Mouse (Mus musculus) naive thymus-derived CD4-positive, alpha-beta T cell, adult 2 months (primary cell): Measurements from ENCODE around the gene Plekha1.
A peak's percentile ranks its signal among the peaks of the same experiment; 100 is the strongest.

Experiments used
- DNase-seq: peaks from one replicate; pipeline ENCODE4 v3.0.0-alpha.2; 2011; ENCODE audit warnings: low read depth

Plekha1 gene

DNA sequence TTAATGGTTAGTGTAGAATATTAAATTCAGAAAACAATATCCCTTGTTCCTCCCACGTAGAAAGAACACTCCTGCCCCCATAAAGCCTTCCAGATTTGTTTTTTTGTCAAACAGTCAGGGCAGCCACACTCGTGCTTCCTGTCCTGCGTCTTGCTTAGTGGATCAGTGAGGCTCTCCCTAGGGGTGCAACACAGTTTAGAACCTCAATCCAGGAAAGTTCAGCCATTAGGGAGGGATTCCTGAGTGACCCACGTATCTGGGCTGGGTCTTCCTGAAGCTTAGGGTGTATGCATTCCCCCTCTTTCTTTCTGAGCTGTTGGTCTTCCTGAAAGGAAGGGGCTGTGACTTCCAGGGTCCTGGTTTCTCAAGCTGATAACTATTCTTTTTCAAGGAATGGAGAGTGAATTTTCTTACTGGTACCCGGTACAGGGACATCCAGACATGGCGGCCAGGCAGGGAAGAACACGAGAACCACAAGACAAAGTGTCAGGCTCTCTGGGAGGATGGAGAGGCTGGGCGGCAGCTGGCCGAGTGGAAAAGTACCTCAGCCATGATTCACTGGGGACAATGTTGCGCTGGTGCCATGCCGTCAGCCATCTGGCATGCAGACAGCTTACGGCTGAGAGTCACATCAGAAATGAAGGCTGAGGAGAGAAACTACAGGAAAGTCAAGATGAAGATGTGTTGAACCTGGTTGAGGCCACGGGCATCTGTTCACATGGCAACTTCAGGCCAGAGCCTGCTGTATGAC, 57.6 kb downstream of the Plekha1 start:
- no peak for DNase-seq

DNA sequence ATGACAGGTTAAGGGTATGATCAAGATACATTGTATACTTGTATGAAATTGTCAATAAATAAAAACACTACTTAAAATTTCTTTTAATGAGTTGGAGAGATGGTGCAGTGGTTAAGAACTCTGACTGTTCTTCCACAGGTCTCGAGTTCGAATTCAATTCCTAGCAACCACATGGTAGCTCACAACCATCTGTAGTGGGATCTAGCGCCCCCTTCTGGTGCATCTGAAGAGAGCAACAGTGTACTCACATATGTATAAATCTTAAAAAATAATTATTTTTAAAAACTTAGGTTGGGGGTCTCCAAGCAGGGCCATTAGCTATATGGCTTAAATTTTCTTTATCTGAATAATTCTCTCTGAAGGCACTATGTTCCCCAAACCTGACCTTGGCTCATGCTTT, 64.8 kb downstream of the Plekha1 start:
- DNase-seq, result peak; percentile 24

DNA sequence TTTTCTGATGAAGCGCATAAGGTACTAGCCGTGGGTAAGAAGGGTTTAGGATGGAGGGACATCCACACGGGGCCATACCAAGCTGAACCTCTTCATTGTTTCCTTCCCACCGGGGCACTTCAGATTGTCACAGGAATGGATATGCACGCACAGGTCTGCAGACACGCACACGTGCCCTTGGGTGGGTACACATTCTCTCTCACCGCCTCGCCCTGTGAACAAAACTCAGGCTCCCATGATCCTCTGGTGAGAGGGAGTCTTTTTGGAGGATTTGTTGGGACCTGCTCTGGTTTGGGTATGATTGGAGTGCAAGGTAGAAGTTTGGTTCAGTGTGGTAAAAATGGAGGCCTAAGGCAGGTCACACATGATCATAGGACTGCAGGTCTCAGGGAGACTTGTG, 67.4 kb downstream of the Plekha1 start:
- DNase-seq, result no peak

DNA sequence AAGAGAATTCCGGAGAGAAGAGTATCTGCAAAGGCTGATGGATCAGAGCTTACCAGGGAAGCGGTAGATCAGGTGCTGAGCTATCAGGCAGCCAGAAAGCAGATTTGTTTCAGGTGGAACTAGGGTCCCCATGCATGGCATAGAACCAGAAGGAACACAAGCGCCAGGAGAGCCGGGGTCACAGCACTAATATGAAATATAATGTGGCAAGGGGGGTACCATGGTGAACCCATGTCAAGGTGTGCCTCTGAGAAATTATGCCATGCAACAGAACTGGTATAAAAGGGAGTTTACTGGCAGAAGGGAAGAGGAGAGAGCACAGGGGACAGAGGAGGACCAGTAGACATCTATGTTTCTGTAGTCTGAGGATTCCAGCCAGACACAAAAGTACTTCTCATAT, 69.1 kb downstream of the Plekha1 start:
- no peak for DNase-seq

DNA sequence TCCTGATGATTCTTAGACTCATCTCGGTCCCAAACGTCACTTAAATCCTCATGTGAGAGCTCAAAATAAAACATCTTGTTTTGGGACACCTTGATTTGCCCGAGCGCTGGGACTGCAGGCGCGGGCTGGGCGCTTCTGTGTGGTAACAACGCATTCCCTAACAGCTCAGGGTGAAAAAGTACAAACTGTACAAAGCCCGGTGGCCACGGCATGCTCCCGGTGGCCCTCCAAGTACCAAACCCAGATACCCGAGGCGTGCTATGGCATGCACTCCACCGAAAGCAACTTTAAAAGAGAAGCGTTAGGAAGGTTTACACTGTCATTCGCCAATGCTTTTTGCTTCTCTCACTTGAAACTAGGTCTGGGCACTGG, 69.9 kb downstream of the Plekha1 start:
- DNase-seq, result no peak

DNA sequence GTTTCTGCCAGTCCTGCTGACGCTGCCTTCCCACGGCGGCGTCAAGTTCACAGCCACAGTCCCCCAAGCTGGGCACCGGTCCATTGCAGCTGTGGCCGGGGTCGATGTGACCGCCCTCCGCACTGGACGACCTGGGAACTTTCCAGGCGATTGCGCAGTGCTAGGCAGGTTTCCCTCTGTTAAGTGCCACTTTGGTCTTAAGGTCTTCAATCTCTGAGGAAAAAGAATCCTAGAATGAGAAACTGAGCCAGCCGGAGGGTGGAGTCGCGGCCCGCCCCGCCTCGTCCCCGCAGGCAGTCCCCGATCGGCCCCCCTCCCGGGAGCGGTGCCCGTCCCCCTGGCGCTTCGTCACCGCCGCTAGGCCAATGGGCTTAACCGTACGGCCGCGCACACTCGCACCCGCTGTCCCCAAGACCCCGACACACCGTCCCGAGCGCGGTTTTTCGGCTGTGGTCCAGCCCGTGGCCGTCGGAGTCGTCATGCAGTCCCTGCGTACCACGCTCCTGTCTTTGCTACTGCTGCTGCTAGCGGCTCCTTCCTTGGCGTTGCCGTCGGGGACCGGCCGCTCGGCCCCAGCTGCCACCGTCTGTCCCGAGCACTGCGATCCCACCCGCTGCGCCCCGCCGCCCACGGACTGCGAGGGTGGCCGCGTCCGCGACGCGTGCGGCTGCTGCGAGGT, 70.4 kb downstream of the Plekha1 start, which contains the start of gene Htra1:
TSS of gene Htra1 (plus strand) at position 319 of the 679 bp plus-strand sequence.
- DNase-seq, result no peak

DNA sequence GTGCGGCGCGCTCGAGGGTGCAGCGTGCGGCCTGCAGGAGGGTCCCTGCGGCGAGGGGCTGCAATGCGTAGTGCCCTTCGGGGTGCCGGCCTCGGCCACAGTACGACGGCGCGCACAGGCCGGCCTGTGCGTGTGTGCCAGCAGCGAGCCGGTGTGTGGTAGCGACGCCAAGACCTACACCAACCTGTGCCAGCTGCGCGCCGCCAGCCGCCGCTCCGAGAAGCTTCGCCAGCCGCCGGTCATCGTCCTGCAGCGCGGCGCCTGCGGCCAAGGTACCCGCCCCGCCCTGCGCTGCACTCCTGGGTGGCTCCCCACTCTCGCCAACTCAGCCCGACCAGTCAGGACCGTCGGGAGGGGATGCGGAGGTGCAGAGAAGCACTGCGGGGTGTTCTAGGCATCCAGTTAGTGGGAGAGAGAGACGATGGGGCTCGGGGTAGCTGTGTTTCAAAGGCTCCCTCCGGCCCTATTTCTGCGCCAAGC, 71.0 kb downstream of the Plekha1 start:
- DNase-seq, result no peak

DNA sequence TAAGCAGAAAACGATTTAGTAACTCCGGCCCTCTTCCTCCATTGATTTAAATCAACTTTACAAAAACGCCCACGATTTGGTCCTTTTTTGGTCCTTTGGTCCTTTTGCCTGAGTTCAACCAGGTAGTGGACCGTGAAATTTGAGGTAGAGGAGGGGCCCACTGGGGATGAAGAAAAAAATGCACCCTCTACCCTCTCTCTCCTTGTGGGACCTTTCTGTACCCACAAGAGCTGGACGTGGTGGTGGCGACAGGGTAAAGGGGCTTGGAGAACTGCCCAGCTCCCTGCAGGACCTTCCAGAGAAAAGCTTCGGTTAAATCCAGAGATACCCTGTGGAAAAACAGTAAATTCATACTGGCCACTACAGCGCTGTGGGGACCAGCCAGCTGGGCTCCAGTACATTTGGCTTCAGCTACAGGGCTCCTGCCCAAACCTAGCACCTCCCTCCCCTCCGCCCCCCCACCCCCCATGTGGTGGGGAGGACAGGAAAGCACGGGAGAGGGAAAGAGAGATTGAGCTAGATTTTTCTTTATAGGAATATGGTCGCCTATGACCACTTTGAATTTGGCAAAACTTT, 71.8 kb downstream of the Plekha1 start:
- no peak for DNase-seq

DNA sequence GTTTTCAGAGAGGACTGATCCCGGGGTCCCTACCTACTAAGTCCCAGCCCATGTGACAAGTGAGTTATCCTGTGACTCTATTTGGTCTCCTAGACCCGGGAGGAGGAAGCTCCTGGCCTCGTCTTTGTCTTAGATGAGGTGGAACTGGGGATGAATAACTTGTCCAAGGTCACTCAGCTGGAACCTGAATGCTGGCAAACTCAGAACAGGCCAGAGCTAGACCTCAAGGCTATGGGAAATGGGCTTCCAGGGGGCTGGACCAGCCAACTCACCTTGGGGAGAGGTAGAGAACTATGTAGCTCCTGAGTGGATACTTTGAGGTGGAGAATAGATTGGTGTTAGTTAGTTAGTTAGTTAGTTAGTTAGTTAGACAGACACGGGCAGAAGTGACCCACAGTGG, 72.4 kb downstream of the Plekha1 start:
- DNase-seq, result no peak

DNA sequence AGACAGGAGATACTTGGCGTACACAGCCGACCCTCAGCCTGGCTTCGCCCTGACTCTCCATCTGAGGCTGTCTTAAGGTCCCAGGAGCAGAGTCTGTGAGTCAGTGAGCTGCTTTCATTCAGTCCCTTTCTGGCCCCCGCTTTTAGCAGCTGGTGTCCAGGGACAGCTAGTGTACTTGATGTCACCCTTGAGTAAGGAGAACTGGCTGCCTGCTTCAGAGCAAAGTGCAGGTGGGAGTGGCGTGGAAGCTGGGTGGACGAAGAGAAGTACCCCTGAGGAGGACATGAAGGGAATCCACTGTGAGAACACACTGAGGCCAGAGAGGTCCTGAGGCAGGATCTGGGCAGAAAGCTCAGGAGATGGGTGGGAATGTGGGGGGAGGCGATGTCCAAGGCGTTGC, 73.3 kb downstream of the Plekha1 start:
- no peak for DNase-seq

DNA sequence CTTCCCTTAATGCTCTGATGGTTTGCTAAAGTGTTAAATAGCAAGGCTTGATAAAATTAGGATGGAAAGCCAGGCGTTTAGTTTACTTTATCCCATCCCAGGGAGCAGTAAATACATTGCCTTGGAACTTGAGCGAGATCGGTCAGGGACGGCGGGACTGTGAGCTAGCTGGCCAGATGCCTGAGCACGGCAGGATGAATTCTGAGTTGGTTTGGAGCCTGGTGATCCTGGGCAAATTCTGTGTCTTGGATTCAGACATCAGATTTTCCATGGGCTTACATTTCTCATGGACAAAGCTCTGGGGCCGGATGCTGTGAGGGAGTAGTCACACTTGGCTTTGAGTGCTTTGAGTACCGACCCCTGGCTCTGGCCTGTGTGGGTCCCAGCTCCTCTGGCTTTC, 75.2 kb downstream of the Plekha1 start:
- no peak for DNase-seq

DNA sequence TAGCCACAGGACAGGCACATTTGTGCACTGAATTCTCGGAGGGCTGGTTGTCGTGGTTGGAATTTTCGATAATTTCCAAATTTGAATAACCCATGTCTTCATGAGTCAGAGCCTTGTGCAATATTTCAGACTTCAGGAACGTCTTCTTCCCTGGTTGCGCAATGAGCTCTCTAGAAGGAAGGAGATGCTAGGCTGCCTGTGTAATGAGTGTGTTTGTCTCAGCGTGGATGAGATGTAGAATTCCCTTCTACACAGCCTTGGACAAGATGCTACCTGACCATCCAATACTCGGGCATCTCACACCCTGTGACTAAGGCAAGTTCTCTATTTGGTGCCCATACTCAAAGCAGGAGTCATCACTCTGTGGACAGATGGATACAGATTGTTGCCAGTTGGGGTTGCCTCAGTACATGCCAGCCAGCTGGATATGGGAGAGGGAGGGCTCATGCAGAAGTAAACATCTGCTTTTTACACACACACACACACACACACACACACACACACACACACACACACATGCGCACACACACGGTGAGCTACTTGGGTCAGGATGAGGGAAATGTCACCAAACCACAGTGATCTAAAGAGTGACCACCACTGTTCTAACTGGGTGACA, 77.8 kb downstream of the Plekha1 start:
- no peak for DNase-seq

DNA sequence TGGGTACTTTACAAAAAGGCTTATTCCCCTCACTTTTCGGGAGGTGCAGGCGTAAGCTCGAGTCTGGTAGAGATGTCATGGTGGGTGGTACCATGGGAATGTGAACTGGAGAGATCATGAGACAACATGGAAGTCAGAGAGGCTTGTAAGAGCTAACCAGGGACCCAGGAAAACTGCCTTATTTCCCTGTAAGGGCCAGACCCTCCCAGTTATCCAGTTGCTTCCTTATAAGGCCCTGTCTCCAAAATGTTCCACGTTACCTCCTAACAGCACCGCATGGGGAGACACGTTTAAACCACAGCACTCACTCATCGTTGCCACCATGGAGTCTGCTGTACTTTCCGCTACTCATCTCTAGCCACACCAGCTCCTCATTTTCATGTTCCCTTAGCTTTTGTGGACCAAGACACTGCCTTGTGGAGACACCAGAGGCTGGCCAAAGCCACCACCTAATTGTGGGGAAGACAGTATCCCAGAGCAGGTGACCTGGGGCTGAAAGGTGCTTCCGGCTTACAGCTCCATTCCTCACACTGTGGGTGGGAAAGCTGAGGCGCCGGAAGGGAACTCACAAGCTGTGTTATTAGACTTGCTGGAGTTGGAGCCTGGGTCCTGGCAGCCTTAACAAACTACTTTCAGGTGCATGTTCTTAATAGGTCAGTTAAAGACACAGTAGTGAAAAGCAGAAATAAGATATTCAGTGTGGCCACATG, 79.4 kb downstream of the Plekha1 start:
- no peak for DNase-seq

DNA sequence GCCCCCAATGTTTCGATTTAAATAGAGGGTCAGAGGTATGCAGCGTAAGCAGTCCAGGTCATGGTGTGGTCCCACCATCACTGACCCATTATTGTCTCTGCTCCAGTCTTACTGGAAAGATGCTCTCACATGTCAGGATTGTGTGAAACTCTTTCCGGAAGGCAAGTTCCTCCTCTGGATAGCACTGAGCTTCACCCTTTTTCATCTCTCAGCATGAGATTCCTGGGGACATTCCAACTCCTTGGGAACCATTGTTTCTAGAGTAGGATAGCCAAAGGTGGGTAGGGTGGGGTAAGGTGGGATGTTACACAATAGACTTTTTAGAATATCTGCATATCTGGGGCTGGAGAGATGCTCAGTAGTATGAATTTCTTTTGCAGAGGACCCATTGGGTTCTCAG, 80.2 kb downstream of the Plekha1 start:
- DNase-seq, result no peak

DNA sequence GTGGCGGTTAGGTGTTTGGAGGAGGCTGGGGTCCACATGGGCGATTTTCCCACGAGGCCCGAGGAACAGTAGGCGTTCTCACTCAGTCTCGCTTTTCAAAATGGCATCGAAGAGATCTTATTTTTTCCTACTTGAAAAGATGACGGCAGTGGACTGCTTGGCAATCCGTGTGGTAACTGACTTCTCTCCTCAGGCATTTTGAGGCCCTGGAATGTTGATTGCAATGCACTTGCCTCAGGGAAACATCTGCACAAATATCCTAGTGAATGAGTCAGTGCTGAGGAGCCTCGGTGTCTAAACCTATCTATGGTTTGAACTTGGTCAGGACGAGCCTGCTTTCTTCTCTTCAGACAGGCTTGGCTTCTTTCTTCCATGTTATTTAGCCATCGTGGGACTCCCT, 80.7 kb downstream of the Plekha1 start:
- no peak for DNase-seq

DNA sequence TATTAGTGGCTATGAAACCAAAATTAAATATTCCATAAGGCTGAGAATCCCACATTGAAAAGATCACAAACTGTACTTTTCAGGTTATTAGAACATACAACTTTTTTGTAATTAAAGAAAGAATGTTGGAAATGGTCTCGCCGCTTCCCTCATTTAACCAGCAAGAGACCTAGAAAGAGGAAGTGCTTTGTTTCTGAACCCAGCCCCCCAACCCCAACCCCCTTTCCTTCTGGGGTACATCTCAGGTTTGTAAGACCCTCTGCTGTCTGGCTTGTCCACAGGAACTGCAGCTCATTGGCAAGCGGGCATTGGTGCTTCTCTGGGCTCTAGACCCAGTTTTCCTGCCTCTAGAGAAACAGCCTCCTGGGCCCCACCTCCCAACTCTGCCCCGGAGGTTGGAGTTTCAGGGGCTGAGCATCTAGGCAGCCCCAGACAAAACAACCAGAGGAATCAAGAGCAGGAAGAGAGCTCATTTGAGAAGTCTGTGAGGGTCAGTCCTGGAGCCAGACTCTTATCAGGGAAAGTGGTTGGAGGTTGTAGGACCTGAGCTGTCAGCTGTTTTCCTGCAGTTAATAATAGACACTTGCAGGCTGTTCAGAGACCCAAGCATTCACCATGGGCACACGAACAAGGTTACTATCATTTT, 83.1 kb downstream of the Plekha1 start:
- DNase-seq, result no peak

DNA sequence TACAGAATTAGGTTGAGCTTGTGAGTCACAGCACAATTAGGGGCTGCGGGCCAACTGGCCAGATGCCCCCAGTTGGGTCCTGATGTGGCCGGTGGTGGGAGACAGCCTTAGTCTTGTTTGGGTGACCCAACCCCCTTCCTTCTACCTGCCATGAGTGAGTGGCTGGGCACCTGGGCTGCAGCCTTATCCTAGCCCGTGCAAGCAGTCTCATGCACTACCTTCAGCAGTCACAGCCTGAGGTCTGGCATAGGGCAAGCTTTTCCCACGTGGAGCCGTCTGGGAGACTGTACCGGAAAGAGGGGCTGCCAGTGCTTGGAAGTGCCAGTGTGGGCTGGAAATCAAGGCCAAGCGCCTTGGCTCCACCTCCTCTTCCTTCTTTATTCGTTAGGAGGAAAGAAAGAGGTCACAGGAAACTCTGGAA, 83.8 kb downstream of the Plekha1 start:
- no peak for DNase-seq

DNA sequence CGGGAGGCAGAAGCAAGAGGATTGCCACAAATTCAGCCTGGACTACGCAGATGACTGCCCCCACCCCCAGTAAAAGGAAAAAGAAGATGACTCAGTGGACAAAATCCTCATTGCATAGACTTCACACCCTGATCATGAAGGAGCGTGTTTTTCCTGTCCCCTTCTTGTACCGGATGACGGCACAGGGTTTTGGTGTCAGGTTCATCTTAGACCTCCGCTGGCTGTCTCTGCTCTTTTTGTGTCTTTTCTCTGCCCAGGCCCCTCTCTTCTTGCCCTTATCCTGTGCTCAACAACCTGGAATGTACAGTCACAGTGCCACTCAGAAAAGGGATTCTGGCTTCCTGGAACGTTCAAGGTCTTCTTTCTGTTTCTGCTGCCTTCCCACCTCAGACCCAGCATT, 84.9 kb downstream of the Plekha1 start:
- no peak for DNase-seq

DNA sequence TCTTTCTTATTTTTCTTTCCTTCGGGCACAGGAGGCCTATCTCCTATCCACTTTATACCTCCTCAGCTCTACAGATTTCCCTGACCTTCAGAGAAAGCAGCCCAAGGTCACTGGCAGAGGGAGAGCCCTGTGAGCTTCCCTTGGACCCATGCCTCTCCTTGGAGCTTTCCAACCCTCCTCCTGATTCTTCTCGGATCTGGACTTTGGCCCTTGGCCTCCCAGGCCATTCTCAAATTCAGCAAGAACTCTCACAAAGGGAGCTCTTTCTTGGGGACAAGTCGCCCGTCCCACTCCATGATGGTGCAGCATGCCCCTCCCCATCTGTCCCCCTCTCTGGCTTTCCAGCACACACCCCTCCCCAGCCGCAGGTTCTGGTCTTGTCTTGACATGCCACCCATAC, 85.4 kb downstream of the Plekha1 start:
- DNase-seq, result no peak

DNA sequence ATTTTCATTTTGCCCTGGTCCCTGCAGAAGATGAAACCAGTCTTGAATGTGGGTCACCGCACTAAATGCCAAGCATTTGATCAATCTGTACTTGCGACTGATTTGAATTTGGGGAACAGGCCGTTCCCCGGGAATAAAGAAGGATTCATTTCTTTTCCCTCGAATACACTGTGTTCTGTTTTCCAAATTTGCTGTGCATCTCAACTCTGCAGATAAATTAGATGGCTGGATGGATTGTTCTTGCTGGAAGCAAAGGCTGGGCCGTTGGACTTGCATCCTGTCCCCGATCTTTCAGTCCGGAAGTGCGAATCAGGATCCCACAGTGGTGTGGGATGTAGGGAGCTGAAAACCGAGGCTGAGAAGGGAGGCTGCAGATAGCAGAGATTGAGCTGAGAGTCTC, 87.8 kb downstream of the Plekha1 start:
- DNase-seq, result no peak

DNA sequence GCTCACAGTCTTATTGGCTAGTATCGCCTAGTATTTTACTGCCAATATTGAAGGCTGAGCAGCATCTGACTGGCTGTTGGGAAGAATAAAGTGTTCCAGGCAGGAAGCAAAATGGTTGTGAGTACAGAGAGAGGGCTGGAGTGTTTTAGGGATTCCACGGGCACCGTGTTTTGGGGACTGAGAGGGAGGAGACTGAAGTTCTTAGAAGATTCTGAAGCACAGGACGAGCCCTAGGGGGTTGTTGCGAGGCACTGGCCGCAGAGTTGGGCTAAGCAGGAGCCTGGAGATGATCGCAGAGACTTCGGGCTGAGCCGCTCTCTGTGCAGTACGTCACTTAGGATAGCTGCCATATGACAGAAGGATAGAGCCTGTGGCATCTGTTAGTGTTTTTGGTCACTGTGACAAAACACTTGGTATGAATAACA, 88.6 kb downstream of the Plekha1 start:
- DNase-seq, result no peak

DNA sequence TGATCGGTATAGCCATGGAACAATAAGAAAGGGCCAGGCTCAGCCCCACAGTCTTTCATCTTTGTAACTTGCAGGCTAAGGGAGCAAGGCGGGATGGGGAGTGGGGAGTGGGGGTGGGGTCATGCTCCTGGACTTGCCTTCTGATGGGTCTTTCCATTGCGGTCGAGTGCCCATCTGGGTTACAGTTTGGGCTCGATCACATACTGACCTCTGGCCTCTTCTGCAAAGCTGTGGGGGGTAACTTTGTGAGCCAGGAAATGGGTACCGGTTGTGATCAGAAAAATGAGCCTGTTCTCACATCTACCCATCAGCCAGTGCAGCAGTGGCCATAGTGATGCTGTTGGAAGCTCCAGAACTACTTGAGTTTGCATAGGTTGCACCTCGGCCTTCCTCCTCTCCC, 93.0 kb downstream of the Plekha1 start:
- no peak for DNase-seq
